Mouse (Mus musculus) forebrain, embryonic 15.5 days (tissue): ENCODE measurements around the gene Cfap74. TPM values are rescaled to one million over a fixed set of nuclear protein-coding genes. Genes with fewer than 3 reads are reported as not detected.

ENCODE experiments used
- polyA plus RNA-seq: library from polyadenylated mRNA; unstranded; fragments of >200 nt; fragmentation: Nextera tagmentation; extraction: Ambion mirVana; gene quantifications from 2 replicates; pipeline ENCODE4 v1.2.1, GENCODE M21; 2015

Cfap74 gene
- polyA plus RNA-seq, 1 experiment from 2014 or later = 3.8 TPM

Other genes with a start within 250 kb of the Cfap74 start
- 14.3 TPM in 2 replicates for gene Ski, start 186.6 kb upstream of the Cfap74 start, polyA plus RNA-seq
- gene Faap20, start 159.4 kb upstream of the Cfap74 start, polyA plus RNA-seq = 88.2 and 89.3 TPM in 2 replicates
- gene Prkcz, start 47.8 kb upstream of the Cfap74 start, polyA plus RNA-seq = 62.2 and 69.1 TPM in 2 replicates
- 1.8 and 2.6 TPM in 2 replicates for gene Gabrd, start 11.1 kb upstream of the Cfap74 start, polyA plus RNA-seq
- 0.19 TPM in 1 of 2 replicates, not detected in the other for gene Tmem52, start 59.9 kb downstream of the Cfap74 start, polyA plus RNA-seq
- 1,112 and 1,114 TPM in 2 replicates for gene Gnb1, start 82.2 kb downstream of the Cfap74 start, polyA plus RNA-seq
- 109 and 110 TPM in 2 replicates for gene Nadk, start 153.2 kb downstream of the Cfap74 start, polyA plus RNA-seq
- gene Slc35e2, start 192.2 kb downstream of the Cfap74 start, polyA plus RNA-seq = 10.9 and 12.9 TPM in 2 replicates
- 60.8 and 63.5 TPM in 2 replicates for gene Cdk11b, start 215.7 kb downstream of the Cfap74 start, polyA plus RNA-seq
- not detected in 2 replicates for gene Gm10563, start 236.2 kb downstream of the Cfap74 start, polyA plus RNA-seq
- gene Mmp23, start 244.2 kb downstream of the Cfap74 start, polyA plus RNA-seq = 2.3 and 2.6 TPM in 2 replicates